Mouse (Mus musculus): Measurements from ENCODE around the gene Bach2. TPM values are rescaled to one million over a fixed set of nuclear protein-coding genes. Genes with fewer than 3 reads are reported as not detected.

Gene Bach2
- polyA plus RNA-seq, 1 experiment from 2014 or later, result 9.8 TPM

DNA sequence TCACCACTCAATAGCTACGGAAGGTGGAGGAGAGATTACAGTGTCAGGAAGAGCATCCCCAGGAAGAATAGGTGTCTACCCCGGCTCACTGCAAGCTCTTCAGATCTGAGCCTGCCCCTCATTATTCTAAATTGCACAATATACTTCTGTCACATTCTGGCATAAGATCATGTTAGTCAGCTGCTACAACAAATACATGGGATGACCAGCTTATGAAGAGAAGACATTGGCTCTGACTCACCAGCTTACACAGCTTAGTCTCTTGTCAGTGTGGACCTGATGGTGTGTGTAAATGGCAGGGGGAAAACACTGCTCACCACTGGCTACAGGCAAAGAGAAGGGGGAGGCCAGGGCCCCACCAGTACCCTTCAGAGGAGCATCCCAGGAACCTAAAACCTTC is 127.6 kb downstream of the Bach2 start:
- H3K27me3 ChIP-seq, result peaks cover 2% of the 10 kb centered on the region; the same call in 1 of the 2 replicates
- H3K4me2 ChIP-seq, result no peak overlapping the region
- H3K9ac ChIP-seq, result no peak overlapping the region
- 73% methylated on average over 2 of the region's 2 CpGs for WGBS
- no peaks in the 10 kb centered on the region for H3K9me3 ChIP-seq
- peak overlapping the region; percentile 74 for H3K27ac ChIP-seq
- no peaks in the 10 kb centered on the region for H3K36me3 ChIP-seq
- ATAC-seq (ENCODE audit: insufficient number of reproducible peaks, insufficient read depth, low FRiP score, low TSS enrichment, low read depth), result no peak
- no peak overlapping the region for H3K4me3 ChIP-seq
- H3K4me1 ChIP-seq, result peaks cover 68% of the 10 kb centered on the region

DNA sequence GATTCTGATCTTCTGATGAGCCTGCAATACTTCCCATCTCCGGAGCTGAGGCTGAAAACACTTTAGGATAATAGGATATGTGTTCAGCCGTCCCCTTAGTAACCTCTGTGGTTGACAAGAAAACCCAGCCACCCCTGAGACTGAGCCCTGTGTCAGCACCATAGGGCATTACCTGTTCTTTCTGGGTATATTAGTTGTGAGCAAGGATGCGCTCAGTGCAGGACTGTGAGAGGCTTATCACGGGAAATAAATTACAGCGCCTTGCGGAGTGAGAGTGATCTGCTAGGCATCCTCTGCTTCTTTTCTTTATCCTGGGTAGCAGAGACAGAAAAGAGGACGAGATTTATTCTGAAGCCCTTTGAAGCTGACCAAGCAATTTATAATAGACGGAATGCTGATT is 129.7 kb downstream of the Bach2 start:
- no peak overlapping the region for H3K9ac ChIP-seq
- no peaks in the 10 kb centered on the region for H3K9me3 ChIP-seq
- H3K27me3 ChIP-seq, result 0 out of 2 replicates have a peak, but pooled peaks cover 2% of the 10 kb centered on the region
- peaks cover 73% of the 10 kb centered on the region for H3K4me1 ChIP-seq
- no peak overlapping the region for H3K4me2 ChIP-seq
- 41% methylated on average over 8 of the region's 8 CpGs for WGBS
- H3K27ac ChIP-seq, result no peak overlapping the region
- no peak for ATAC-seq (ENCODE audit: insufficient number of reproducible peaks, insufficient read depth, low FRiP score, low TSS enrichment, low read depth)
- no peaks in the 10 kb centered on the region for H3K36me3 ChIP-seq
- H3K4me3 ChIP-seq, result no peak overlapping the region

DNA sequence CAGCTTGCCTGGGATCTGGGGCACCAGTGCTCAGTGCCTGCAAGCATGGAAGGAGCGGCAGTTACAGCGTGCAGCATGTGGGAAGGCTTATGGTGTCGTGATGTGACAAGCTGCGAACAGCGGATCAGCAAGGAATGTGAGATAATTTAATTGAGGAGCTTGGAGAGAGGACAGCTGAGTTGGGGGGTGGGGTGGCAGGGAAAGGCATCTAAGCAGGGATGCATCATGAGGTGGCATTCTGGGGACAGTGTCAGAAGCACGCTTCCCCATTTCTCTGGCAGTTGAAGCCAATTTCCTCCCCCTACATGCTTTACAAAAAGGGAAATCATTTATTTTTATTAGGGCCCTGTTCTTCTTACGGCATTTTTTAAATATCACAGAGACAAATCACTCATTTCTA is 134.5 kb downstream of the Bach2 start:
- H3K27ac ChIP-seq, result 0 out of 2 replicates have a peak overlapping the region, but pooled peaks have one; percentile 23
- no peak for ATAC-seq (ENCODE audit: insufficient number of reproducible peaks, insufficient read depth, low FRiP score, low TSS enrichment, low read depth)
- H3K4me1 ChIP-seq, result peaks cover 68% of the 10 kb centered on the region
- no peaks in the 10 kb centered on the region for H3K27me3 ChIP-seq
- no peak overlapping the region for H3K4me3 ChIP-seq
- H3K36me3 ChIP-seq, result no peaks in the 10 kb centered on the region
- H3K9me3 ChIP-seq, result no peaks in the 10 kb centered on the region
- 0 out of 2 replicates have a peak overlapping the region, but pooled peaks have one; percentile 36 for H3K9ac ChIP-seq
- 26% methylated on average over 7 of the region's 7 CpGs for WGBS
- H3K4me2 ChIP-seq, result no peak overlapping the region

DNA sequence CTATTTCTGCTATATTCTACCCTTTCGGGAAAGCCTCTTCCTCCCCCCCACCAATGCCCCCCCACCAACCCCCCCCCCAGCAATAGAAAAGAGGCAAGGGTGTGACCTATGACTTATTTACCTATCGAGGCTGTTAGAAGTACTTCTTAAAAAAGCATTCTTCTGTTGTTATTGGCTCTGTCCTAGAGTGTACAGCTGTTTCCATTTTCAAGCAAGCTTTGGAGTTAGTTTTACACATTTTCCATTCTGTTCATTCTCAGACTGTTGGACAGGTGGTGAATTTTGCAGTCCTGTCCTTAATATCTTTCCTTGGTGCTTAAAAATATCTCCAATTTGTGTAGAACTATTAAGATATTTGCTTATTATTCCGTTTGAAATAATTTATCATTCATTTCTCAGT is 134.9 kb downstream of the Bach2 start:
- H3K9me3 ChIP-seq, result no peaks in the 10 kb centered on the region
- H3K36me3 ChIP-seq, result no peaks in the 10 kb centered on the region
- H3K4me2 ChIP-seq, result no peak overlapping the region
- H3K4me3 ChIP-seq, result no peak overlapping the region
- peaks cover 68% of the 10 kb centered on the region for H3K4me1 ChIP-seq
- H3K9ac ChIP-seq, result no peak overlapping the region
- no peak overlapping the region for H3K27ac ChIP-seq
- no peaks in the 10 kb centered on the region for H3K27me3 ChIP-seq
- WGBS, result 43% methylated on average over 3 of the region's 3 CpGs
- no peak for ATAC-seq (ENCODE audit: insufficient number of reproducible peaks, insufficient read depth, low FRiP score, low TSS enrichment, low read depth)

DNA sequence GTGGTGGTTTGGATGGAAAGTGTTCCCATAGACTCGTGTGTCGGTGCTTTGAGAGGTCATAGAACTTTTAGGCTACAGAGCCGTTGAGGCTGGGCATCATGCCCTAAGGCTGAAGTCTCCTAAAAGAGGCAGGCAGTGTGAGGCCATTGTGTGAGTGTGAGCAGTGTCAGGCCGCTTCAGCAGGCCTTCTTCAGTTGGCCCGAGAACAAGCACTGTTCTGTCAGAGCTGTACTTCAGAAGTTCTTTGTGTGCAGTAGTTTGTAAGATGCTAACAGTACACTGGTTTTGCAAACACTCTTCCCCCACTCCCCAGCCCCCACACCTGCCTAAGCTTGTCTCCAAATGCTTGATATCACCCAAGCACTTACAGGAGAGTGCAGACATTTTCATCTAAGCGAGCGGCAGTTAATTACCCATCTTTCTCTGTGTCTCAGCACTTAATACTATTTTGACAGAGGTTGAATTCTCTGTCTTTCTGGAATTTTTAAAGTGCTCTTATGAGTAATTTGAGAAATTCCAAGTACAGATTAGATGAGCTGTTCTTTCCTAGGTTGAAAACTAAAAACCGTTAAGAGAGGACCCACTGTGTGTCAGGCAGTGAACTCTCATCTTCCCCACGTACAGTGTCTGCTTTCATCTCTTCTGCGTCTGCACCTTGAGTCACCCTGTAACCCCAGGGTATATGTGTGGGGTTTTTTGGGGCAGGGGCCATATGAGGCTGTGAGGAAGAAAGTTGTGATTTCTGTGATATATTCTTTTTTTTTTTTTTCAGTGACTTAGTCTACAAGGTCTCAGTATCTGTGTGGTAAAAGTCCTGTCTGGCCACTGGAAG is 136.4 kb downstream of the Bach2 start:
- H3K4me1 ChIP-seq, result peaks cover 57% of the 10 kb centered on the region
- H3K27me3 ChIP-seq, result no peaks in the 10 kb centered on the region
- no peak overlapping the region for H3K9ac ChIP-seq
- ATAC-seq (ENCODE audit: insufficient number of reproducible peaks, insufficient read depth, low FRiP score, low TSS enrichment, low read depth), result no peak
- 38% methylated on average over 10 of the region's 10 CpGs for WGBS
- H3K4me2 ChIP-seq, result no peak overlapping the region
- no peaks in the 10 kb centered on the region for H3K36me3 ChIP-seq
- 0 out of 2 replicates have a peak overlapping the region, but pooled peaks have one; percentile 52 for H3K27ac ChIP-seq
- H3K4me3 ChIP-seq, result no peak overlapping the region
- no peaks in the 10 kb centered on the region for H3K9me3 ChIP-seq

DNA sequence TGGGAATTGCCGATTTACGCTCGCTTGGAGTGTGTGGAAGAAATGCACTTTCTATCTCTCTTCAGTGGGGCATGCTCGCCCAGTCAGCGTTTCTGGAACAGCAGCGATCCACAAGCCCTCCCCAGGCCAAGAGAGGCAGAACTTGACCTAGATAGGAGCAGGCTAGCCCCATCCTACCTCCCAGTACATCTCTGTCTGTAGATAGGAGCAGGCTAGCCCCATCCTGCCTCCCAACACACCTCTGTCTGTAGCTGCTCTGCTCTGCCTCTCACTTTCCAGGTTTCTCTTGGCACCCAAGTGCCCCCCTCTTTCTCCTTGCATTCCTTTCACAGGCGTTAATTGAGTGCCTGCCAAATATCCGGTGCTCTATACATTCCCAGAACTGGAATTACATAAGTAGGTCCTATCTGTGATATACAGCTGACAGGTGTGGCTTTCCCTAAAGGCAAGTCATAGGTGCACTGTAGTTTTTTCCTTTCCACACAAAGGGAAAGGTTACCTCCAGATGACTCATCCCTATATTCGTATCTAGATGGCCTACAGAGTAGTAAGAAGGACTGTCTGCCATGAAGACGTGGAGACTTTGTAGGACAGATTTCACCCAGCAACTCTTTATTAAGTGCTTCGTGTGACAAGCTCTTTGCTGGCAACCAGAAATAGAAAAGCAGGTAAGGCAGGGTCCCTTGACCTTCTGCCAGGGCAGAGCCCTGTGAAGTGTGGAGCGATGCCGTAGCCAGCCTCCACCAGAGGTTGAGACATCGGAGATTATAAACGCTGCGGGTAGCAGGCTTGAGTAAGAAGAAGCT is 137.3 kb downstream of the Bach2 start:
- Histone ChIP-seq H3K4me3 (no peak overlapping the region), H3K9ac (no peak overlapping the region), H3K36me3 (no peaks in the 10 kb centered on the region), H3K27me3 (no peaks in the 10 kb centered on the region), H3K4me2 (no peak overlapping the region), H3K27ac (no peak overlapping the region), H3K4me1 (peaks cover 52% of the 10 kb centered on the region), H3K9me3 (no peaks in the 10 kb centered on the region)
- ATAC-seq (ENCODE audit: insufficient number of reproducible peaks, insufficient read depth, low FRiP score, low TSS enrichment, low read depth), result 0 out of 2 replicates have a peak, but pooled peaks have one; percentile 6
- 81% methylated on average over 16 of the region's 16 CpGs for WGBS

DNA sequence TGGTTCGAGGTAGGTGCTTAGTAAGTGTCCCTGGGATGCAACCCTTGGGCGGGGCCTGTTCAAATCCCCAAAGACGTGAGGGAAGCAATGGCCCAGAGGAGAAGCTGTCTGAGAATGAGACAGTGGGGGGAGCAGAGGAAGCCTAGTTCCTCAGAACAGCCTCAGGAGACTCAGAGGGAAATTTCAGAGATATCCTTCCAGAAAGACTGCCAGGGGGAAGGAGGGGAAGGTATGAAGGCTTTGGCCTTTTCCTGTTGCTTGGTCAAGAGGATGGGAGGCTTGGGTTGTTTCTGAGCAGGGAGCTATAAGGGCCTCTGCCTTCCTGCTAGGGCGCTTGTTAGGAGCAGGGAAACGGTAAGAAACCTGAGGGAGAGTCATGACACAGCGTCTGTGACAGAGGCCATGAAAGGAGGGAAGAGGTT is 137.9 kb downstream of the Bach2 start:
- Histone ChIP-seq H3K9me3 (no peaks in the 10 kb centered on the region), H3K27me3 (no peaks in the 10 kb centered on the region), H3K4me2 (no peak overlapping the region), H3K9ac (0 out of 2 replicates have a peak overlapping the region, but pooled peaks have one; percentile 3), H3K27ac (no peak overlapping the region), H3K4me3 (no peak overlapping the region), H3K4me1 (peaks cover 53% of the 10 kb centered on the region), H3K36me3 (no peaks in the 10 kb centered on the region)
- WGBS, result 59% methylated on average over 6 of the region's 6 CpGs
- no peak for ATAC-seq (ENCODE audit: insufficient number of reproducible peaks, insufficient read depth, low FRiP score, low TSS enrichment, low read depth)

DNA sequence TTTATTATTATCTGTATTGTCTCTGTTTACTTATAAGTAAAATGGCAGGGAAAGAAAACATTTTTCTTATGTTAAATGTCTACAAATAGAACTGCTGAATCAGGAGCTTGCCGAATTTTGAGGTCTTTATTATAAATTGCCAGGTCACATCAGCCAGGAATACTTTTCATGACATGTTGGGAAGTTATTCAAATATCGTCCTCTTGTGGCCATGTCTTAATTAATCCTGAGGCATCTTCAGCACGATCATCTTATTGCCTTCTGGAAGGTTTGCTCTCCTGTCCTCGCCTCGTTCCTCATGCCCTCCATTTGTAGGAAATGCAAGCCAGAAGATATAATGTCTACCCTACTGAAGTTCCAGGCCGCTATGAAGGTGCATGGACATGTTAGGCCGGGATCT is 140.5 kb downstream of the Bach2 start:
- 88% methylated on average over 7 of the region's 7 CpGs for WGBS

DNA sequence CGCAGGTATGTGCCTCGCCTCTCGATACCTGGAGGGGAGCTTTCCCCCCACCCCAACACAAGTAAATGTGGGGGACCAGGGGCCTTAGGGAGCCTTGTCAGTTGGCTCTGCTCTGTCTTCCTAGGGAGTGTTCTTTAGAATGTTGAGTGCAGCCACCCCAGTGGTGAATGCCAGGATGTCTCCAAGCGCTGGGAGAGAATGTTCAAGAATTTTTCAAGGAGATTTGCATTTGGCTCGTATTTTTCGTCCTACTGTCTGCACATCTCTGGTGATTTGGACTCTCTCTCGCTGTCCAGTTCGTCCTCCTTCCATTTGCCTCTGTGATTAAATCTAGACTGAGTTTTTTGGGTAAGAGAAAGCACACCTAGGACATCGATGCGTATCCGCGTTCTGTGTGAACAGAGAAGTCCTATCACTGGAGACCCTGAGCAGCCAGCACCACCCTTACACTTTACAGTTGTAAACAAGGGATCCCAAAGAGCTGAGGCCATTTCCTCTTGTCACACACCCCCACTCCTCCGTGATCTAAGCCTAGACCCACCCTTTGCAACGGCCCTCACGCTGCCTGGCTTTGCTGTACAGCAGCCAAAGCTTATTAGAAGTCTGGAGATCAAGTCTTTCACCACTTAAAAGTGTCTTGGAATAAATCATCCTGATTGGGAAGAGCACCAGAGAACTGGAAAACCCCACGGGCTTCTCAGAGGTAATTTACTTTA is 143.2 kb downstream of the Bach2 start:
- no peaks in the 10 kb centered on the region for H3K9me3 ChIP-seq
- 80% methylated on average over 16 of the region's 16 CpGs for WGBS
- no peak overlapping the region for H3K4me2 ChIP-seq
- no peak for ATAC-seq (ENCODE audit: insufficient number of reproducible peaks, insufficient read depth, low FRiP score, low TSS enrichment, low read depth)
- H3K27ac ChIP-seq, result no peak overlapping the region
- no peaks in the 10 kb centered on the region for H3K27me3 ChIP-seq
- no peaks in the 10 kb centered on the region for H3K36me3 ChIP-seq
- no peak overlapping the region for H3K4me3 ChIP-seq
- H3K4me1 ChIP-seq, result peaks cover 35% of the 10 kb centered on the region
- H3K9ac ChIP-seq, result no peak overlapping the region

More for the DNA sequence above, 140.5 kb downstream of the Bach2 start:
- peaks cover 41% of the 10 kb centered on the region for H3K4me1 ChIP-seq
- no peaks in the 10 kb centered on the region for H3K36me3 ChIP-seq
- no peaks in the 10 kb centered on the region for H3K9me3 ChIP-seq
- no peak overlapping the region for H3K4me3 ChIP-seq
- H3K4me2 ChIP-seq, result no peak overlapping the region
- no peak overlapping the region for H3K27ac ChIP-seq
- no peaks in the 10 kb centered on the region for H3K27me3 ChIP-seq
- ATAC-seq (ENCODE audit: insufficient number of reproducible peaks, insufficient read depth, low FRiP score, low TSS enrichment, low read depth), result no peak
- no peak overlapping the region for H3K9ac ChIP-seq

DNA sequence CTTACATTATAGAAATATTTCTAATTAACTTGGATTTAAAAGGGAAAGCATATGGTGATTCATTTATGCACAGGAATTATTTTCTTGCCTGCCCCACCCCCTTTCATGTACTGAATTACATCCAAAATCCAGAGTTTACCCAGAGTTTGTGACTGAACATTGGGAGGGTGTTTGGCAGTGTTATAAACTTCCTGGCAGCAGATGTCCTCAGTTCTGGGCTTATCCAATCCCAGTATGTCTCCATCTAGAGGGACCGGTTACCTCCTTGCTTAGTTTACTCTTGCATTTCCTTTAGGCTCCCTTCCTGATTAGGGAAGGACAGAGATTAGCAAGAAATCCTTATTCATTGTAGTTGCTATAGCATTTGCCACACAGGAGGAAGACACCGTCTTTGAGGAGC is 146.5 kb downstream of the Bach2 start:
- WGBS, result 85% methylated on average over 2 of the region's 2 CpGs
- Histone ChIP-seq H3K4me1 (peaks cover 54% of the 10 kb centered on the region), H3K36me3 (no peaks in the 10 kb centered on the region), H3K4me3 (no peak overlapping the region), H3K27me3 (no peaks in the 10 kb centered on the region), H3K27ac (no peak overlapping the region), H3K9ac (no peak overlapping the region), H3K9me3 (no peaks in the 10 kb centered on the region), H3K4me2 (no peak overlapping the region)
- no peak for ATAC-seq (ENCODE audit: insufficient number of reproducible peaks, insufficient read depth, low FRiP score, low TSS enrichment, low read depth)

DNA sequence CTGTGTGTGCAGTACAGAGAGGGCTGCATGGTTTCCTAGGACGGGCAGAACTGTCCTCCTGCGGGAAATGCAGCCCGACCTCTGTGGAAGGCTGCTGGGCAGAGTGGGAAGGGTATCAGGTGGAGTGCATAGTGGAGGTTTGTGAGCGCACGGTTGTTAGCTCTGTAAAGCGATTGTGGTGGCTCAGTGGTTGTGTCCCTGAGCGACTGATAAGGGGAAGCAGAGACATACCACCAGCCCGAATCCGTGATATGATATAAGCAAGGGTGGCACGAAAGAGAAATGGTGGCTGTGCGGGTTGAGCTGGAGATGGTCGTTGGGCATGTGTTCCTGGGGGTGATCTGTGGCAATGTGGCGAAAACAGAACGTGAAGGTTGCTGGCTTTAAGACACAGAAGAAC is 147.0 kb downstream of the Bach2 start:
- Histone ChIP-seq H3K9me3 (no peaks in the 10 kb centered on the region), H3K9ac (no peak overlapping the region), H3K4me2 (no peak overlapping the region), H3K4me3 (no peak overlapping the region), H3K36me3 (no peaks in the 10 kb centered on the region), H3K27me3 (no peaks in the 10 kb centered on the region), H3K4me1 (peaks cover 54% of the 10 kb centered on the region), H3K27ac (no peak overlapping the region)
- ATAC-seq (ENCODE audit: insufficient number of reproducible peaks, insufficient read depth, low FRiP score, low TSS enrichment, low read depth), result no peak
- 94% methylated on average over 14 of the region's 14 CpGs for WGBS
